Mouse (Mus musculus): ENCODE results near the gene 4930486L24Rik.
"Not testable (repeated sequence)": the region's sequence is repeated elsewhere in the genome, so short reads cannot be mapped to it uniquely, and the experiment has no call there.

The 4930486L24Rik gene

GRCm38 (mm10) chr13:60864281-60864680 lies at the start of gene 4930486L24Rik:
4930486L24Rik (minus strand) TSS chr13:60864475.
- DNase-seq = no peak

GRCm38 (mm10) chr13:60904780-60905179 lies 40.5 kb upstream of the 4930486L24Rik start, which contains the start of gene Tpbpb:
Tpbpb (minus strand) TSS chr13:60904880.
- not testable (repeated sequence) for DNase-seq

- no peak for DNase-seq
Measured at GRCm38 (mm10) chr13:60897328-60897727, 33.1 kb upstream of the 4930486L24Rik start, which contains the start of gene Ctla2b. Ctla2b (minus strand) TSS chr13:60897447.

GRCm38 (mm10) chr13:60896794-60897193 lies 32.5 kb upstream of the 4930486L24Rik start, which contains the start of gene Gm49392:
Gm49392 (minus strand) TSS chr13:60896894.
- not testable (repeated sequence) for DNase-seq

GRCm38 (mm10) chr13:60895406-60896160 lies 31.3 kb upstream of the 4930486L24Rik start:
- no peak for DNase-seq

GRCm38 (mm10) chr13:60892301-60892700 lies 28.0 kb upstream of the 4930486L24Rik start:
- no peak for DNase-seq

GRCm38 (mm10) chr13:60848241-60849120 lies 15.8 kb downstream of the 4930486L24Rik start:
- DNase-seq = no peak

GRCm38 (mm10) chr13:60843153-60843552 lies 21.1 kb downstream of the 4930486L24Rik start:
- no peak for DNase-seq

- DNase-seq = no peak
Measured at GRCm38 (mm10) chr13:60842703-60843102, 21.6 kb downstream of the 4930486L24Rik start.

- DNase-seq = no peak
Measured at GRCm38 (mm10) chr13:60839353-60839902, 24.8 kb downstream of the 4930486L24Rik start.

GRCm38 (mm10) chr13:60826052-60826451 lies 38.2 kb downstream of the 4930486L24Rik start:
- DNase-seq = no peak

GRCm38 (mm10) chr13:60820486-60821175 lies 43.6 kb downstream of the 4930486L24Rik start:
- no peak for DNase-seq

GRCm38 (mm10) chr13:60819469-60819868 lies 44.8 kb downstream of the 4930486L24Rik start:
- DNase-seq = no peak

GRCm38 (mm10) chr13:60813722-60814121 lies 50.6 kb downstream of the 4930486L24Rik start:
- DNase-seq = no peak

GRCm38 (mm10) chr13:60812768-60813167 lies 51.5 kb downstream of the 4930486L24Rik start:
- no peak for DNase-seq

- no peak for DNase-seq
Measured at GRCm38 (mm10) chr13:60809690-60810089, 54.6 kb downstream of the 4930486L24Rik start.

- DNase-seq = no peak
Measured at GRCm38 (mm10) chr13:60802749-60803148, 61.5 kb downstream of the 4930486L24Rik start, which contains the start of gene Ctsll3. Ctsll3 (minus strand) TSS chr13:60802849.

Data from cerebellum, adult 9-11 months (tissue).